Mouse (Mus musculus): ENCODE measurements around the gene Klf13. TPM values are rescaled to one million over a fixed set of nuclear protein-coding genes. Genes with fewer than 3 reads are reported as not detected.

Gene Klf13
- total and polyA plus RNA-seq, 3 experiments = 1.7 to 9.7 (median 3.7) TPM

DNA sequence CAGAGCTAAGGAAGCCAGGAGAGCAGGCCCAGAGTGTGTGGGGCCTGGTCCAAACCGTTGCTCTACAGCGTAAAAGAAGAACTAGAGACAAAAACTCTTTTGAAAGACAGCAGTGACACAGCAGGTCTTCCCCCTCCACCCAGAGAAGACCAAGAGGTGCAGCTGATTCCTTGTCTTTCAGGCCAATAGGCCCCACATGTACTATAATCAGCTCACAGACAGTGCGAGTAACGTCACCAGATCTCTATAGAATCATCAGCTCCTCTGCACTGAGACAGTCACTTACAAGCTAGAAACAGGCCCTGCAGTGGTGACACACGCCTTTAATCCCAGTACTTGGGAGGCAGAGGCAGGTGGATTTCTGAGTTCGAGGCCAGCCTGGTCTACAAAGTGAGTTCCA is 4.8 kb downstream of the Klf13 start:
- Histone ChIP-seq H3K27me3 (replicated peaks) (no peaks in the 10 kb centered on the region), H3K9ac (ENCODE audit: insufficient read depth, low read depth) (no peak overlapping the region), H3K4me3 (replicated peaks in 1 of 3; ENCODE audit: low read depth in 2 of 3, low read length in 2 of 3, poor library complexity in 1 of 3) (no peak overlapping the region), H3K36me3 (replicated peaks in 1 of 2; ENCODE audit: control insufficient read depth in 1 of 2, insufficient read depth in 1 of 2, low read length in 1 of 2) (peaks cover 0 to 3% of the 10 kb centered on the region in 2 experiments), H3K4me1 (ENCODE audit: control insufficient read depth in 1 of 2, insufficient read depth in 2 of 2) (peaks cover 7 to 46% of the 10 kb centered on the region in 2 experiments), H3K79me2 (replicated peaks; ENCODE audit: control insufficient read depth, extremely low read depth, insufficient read depth, poor library complexity, severe bottlenecking) (peaks cover 9% of the 10 kb centered on the region), H3K4me2 (ENCODE audit: insufficient read depth, low read depth, poor library complexity, severe bottlenecking) (no peak overlapping the region), H3K9me3 (replicated peaks; ENCODE audit: low read length) (no peaks in the 10 kb centered on the region), H3K27ac (ENCODE audit: insufficient read depth, low read depth) (no peak overlapping the region)
- no peak for TF ChIP-seq RCOR1 (conservative IDR thresholded peaks at IDR 0.05; ENCODE audit: low read depth, low read length)
- no peak for TF ChIP-seq POLR2A (IDR thresholded peaks at IDR 0.05; ENCODE audit: low read depth, low read length)
- no peak for TF ChIP-seq ELF1 (IDR thresholded peaks at IDR 0.05; ENCODE audit: low read depth, low read length)
- no peak for TF ChIP-seq CHD1 (IDR thresholded peaks at IDR 0.05; ENCODE audit: low read depth, low read length)
- TF ChIP-seq USF2 (conservative IDR thresholded peaks at IDR 0.05; ENCODE audit: low read depth, low read length) = no peak
- no peak for TF ChIP-seq TBP (conservative IDR thresholded peaks at IDR 0.05; ENCODE audit: low read depth, low read length)
- no peak for TF ChIP-seq MAZ (IDR thresholded peaks at IDR 0.05; ENCODE audit: low read depth, low read length)
- no peak for TF ChIP-seq NRF1 (IDR thresholded peaks at IDR 0.05; ENCODE audit: low read depth, low read length)
- no peak for TF ChIP-seq NELFE (IDR thresholded peaks at IDR 0.05; ENCODE audit: low read depth, low read length)
- TF ChIP-seq MAFK (IDR thresholded peaks at IDR 0.05; ENCODE audit: insufficient replicate concordance, low read length) = no peak
- TF ChIP-seq JUN (IDR thresholded peaks at IDR 0.05; ENCODE audit: insufficient read depth, low read depth, low read length) = no peak
- no peak for TF ChIP-seq USF1 (IDR thresholded peaks at IDR 0.05; ENCODE audit: low read depth, low read length)
- dilution Hi-C loops (cut with MboI; ENCODE audit: extremely low pct_ligation_motif_present, extremely low pct_unique_long_range_greater_than_20kb, low sequenced_read_pairs) (no loop called here), in situ Hi-C loops (cut with MboI; ENCODE audit: low pct_ligation_motif_present, low pct_unique_long_range_greater_than_20kb, low sequenced_read_pairs) (no loop called here)
- peak; percentile 28 for DNase-seq (ENCODE audit: extremely low read depth)

DNA sequence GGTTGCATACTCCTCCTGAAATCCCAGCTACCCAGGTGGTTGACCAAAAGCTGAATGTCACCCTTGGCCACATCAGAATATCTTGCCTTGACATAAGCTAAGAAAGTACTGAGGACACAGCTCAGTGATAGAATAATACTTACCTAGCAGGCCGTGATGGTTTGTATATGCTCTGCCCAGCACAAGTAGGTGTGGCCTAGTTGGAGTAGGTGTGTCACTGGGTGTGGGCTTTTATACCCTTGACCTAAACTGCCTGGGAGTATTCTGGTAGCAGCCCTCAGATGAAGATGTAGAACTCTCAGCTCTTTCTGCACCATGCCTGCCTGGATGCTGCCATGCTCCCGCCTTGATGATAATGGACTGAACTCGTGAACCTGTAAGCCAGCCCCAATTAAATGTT is 6.3 kb downstream of the Klf13 start:
- Histone ChIP-seq H3K79me2 (replicated peaks; ENCODE audit: control insufficient read depth, extremely low read depth, insufficient read depth, poor library complexity, severe bottlenecking) (peaks cover 13% of the 10 kb centered on the region), H3K9me3 (replicated peaks; ENCODE audit: low read length) (no peaks in the 10 kb centered on the region), H3K27me3 (replicated peaks) (no peaks in the 10 kb centered on the region), H3K4me1 (ENCODE audit: control insufficient read depth in 1 of 2, insufficient read depth in 2 of 2) (peaks cover 7 to 46% of the 10 kb centered on the region in 2 experiments), H3K4me3 (replicated peaks in 1 of 3; ENCODE audit: low read depth in 2 of 3, low read length in 2 of 3, poor library complexity in 1 of 3) (no peak overlapping the region), H3K36me3 (replicated peaks in 1 of 2; ENCODE audit: control insufficient read depth in 1 of 2, insufficient read depth in 1 of 2, low read length in 1 of 2) (peaks cover 0 to 3% of the 10 kb centered on the region in 2 experiments), H3K27ac (ENCODE audit: insufficient read depth, low read depth) (no peak overlapping the region), H3K4me2 (ENCODE audit: insufficient read depth, low read depth, poor library complexity, severe bottlenecking) (no peak overlapping the region), H3K9ac (ENCODE audit: insufficient read depth, low read depth) (no peak overlapping the region)
- dilution Hi-C loops (cut with MboI; ENCODE audit: extremely low pct_ligation_motif_present, extremely low pct_unique_long_range_greater_than_20kb, low sequenced_read_pairs) = no loop called here
- TF ChIP-seq ZKSCAN1 (IDR thresholded peaks at IDR 0.05; ENCODE audit: borderline replicate concordance, low read depth, low read length) = no peak
- TF ChIP-seq CTCF (conservative IDR thresholded peaks at IDR 0.05 in 1 of 2, IDR thresholded peaks at IDR 0.05 in 1 of 2; ENCODE audit: low read depth in 2 of 2, low read length in 2 of 2) = no peak
- no peak for TF ChIP-seq USF2 (conservative IDR thresholded peaks at IDR 0.05; ENCODE audit: low read depth, low read length)
- no peak for TF ChIP-seq EP300 (IDR thresholded peaks at IDR 0.05; ENCODE audit: low read length)
- no peak for TF ChIP-seq NRF1 (IDR thresholded peaks at IDR 0.05; ENCODE audit: low read depth, low read length)
- no peak for TF ChIP-seq MYC (IDR thresholded peaks at IDR 0.05; ENCODE audit: low read depth, low read length)
- no peak for TF ChIP-seq BHLHE40 (IDR thresholded peaks at IDR 0.05; ENCODE audit: low read depth, low read length)
- no peak for TF ChIP-seq SIN3A (IDR thresholded peaks at IDR 0.05; ENCODE audit: low read length)
- no peak for TF ChIP-seq ETS1 (conservative IDR thresholded peaks at IDR 0.05; ENCODE audit: low read depth, low read length)
- no peak for TF ChIP-seq USF1 (IDR thresholded peaks at IDR 0.05; ENCODE audit: low read depth, low read length)
- no peak for TF ChIP-seq ZNF384 (IDR thresholded peaks at IDR 0.05; ENCODE audit: low read depth, low read length)
- no peak for TF ChIP-seq PAX5 (IDR thresholded peaks at IDR 0.05; ENCODE audit: low read length)
- TF ChIP-seq E2F4 (IDR thresholded peaks at IDR 0.05; ENCODE audit: insufficient replicate concordance, low read depth, low read length) = no peak
- no peak for TF ChIP-seq TBP (conservative IDR thresholded peaks at IDR 0.05; ENCODE audit: low read depth, low read length)
- TF ChIP-seq MAZ (IDR thresholded peaks at IDR 0.05; ENCODE audit: low read depth, low read length) = no peak
- TF ChIP-seq ZC3H11A (IDR thresholded peaks at IDR 0.05; ENCODE audit: low read depth, low read length) = no peak
- TF ChIP-seq JUN (IDR thresholded peaks at IDR 0.05; ENCODE audit: insufficient read depth, low read depth, low read length) = no peak
- TF ChIP-seq MXI1 (IDR thresholded peaks at IDR 0.05; ENCODE audit: low read depth, low read length) = no peak
- in situ Hi-C loops (cut with MboI; ENCODE audit: low pct_ligation_motif_present, low pct_unique_long_range_greater_than_20kb, low sequenced_read_pairs) = no loop called here
- no peak for DNase-seq (ENCODE audit: extremely low read depth)

Data from CH12.LX (cell line).